Mouse (Mus musculus) small intestine, adult 2 months (tissue): ENCODE data around the gene Gm49392. TPM values are rescaled to one million over a fixed set of nuclear protein-coding genes. Genes with fewer than 3 reads are reported as not detected.
"Not testable (repeated sequence)": the region's sequence is repeated elsewhere in the genome, so short reads cannot be mapped to it uniquely, and the experiment has no call there.

Experiments
- H3K27ac ChIP-seq: fragments of 200-500 bp; 2 replicates; pipeline ENCODE4 v1.5.1; 2012; ENCODE audit warnings: low read depth, low read length, control low read depth, inconsistent platforms; ENCODE audit not compliant: insufficient read depth
- H3K27me3 ChIP-seq: fragments of 200-500 bp; 2 replicates; pipeline ENCODE4 v1.6.1; 2012; ENCODE audit warnings: mild to moderate bottlenecking, moderate library complexity, low read length, inconsistent platforms; ENCODE audit not compliant: control insufficient read depth, insufficient read depth
- H3K36me3 ChIP-seq: fragments of 200-500 bp; 2 replicates; pipeline ENCODE4 v1.6.1; 2012; ENCODE audit warnings: mild to moderate bottlenecking, low read length, control low read depth, inconsistent platforms; ENCODE audit not compliant: control insufficient read depth, insufficient read depth
- H3K4me1 ChIP-seq: fragments of 200-500 bp; 2 replicates; pipeline ENCODE4 v1.6.1; 2012; ENCODE audit warnings: low read length, inconsistent platforms, mixed read lengths; ENCODE audit not compliant: control insufficient read depth, insufficient read depth, insufficient read length
- H3K4me3 ChIP-seq: fragments of 200-500 bp; 2 replicates; pipeline ENCODE4 v1.5.1; 2012; ENCODE audit warnings: low read depth, mild to moderate bottlenecking, control low read depth, inconsistent platforms, low read length, moderate library complexity
- CTCF ChIP-seq: fragments of 200-500 bp; IDR thresholded peaks from 2 replicates; pipeline ENCODE4 v1.5.1; 2012; ENCODE audit warnings: low read depth, mild to moderate bottlenecking, control low read depth, inconsistent platforms, low read length, moderate library complexity, mixed read lengths; ENCODE audit not compliant: insufficient replicate concordance, insufficient read length; ENCODE audit errors: extremely low read depth
- POLR2A ChIP-seq: fragments of 200-500 bp; IDR thresholded peaks from 2 replicates; pipeline ENCODE4 v1.6.1; 2012; ENCODE audit warnings: low read depth, mild to moderate bottlenecking, control low read depth, inconsistent platforms, low read length, moderate library complexity
- WGBS: fragments of 180-500 bp; shearing (Covaris S2); methylation state at CpG from one replicate; pipeline ENCODE4 v1.1.7; 2018; 5-methylcytosine and 5-hydroxymethylcytosine counted together
- polyA plus RNA-seq: library from polyadenylated mRNA; depleted of rRNA; stranded (reverse); fragments of >200 nt; gene quantifications from 2 replicates; pipeline ENCODE4 v1.2.3, GENCODE M21; 2012; rRNA removed

The Gm49392 gene
- not detected in 2 replicates for polyA plus RNA-seq

DNA sequence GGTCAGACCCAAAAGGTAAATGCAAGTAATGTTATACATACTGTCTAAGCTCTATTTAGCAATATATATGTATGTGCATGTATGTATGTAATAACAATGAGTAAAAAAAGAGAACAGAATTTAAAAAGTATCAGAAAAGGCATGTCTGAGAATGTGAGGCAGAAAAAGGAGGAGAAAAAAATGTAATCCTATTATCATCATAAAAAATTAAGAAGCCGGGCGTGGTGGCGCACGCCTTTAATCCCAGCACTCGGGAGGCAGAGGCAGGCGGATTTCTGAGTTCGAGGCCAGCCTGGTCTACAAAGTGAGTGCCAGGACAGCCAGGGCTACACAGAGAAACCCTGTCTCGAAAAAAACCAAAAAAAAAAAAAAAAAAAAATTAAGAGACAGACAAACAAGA is at the start of gene Gm49392:
Gene Gm49392 (minus strand): TSS at position 101 of the 400 bp plus-strand sequence.
- H3K27me3 ChIP-seq, H3K4me3 ChIP-seq, H3K4me1 ChIP-seq, H3K36me3 ChIP-seq: not testable (repeated sequence)
- 78% methylated on average over 8 of the region's 8 CpGs for WGBS
- peak within 1 kb of the TSS; percentile 32 for H3K27ac ChIP-seq

DNA sequence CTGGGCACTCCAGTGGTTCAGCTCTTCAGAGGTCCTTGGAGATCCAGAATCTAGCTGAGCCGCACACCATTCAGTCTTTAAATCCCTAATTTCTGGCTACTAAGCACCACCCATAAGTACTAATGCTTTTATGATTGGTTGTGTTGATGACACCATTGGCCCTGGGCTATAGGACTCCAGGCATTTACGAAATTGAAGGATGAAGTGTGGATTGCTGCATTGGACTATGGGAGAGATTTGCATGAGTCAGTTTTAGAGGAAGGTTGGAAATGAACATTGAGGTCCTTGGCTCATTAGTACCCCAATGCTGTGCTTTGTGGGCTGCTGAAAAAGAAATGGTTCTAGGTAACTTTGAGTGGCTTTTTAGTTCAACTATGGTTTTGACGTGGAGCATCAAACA is 45.2 kb upstream of the Gm49392 start, which contains the start of gene Tpbpa:
Gene Tpbpa (minus strand): TSS at position 101 of the 400 bp plus-strand sequence.
- not testable (repeated sequence) for H3K27ac ChIP-seq, H3K4me1 ChIP-seq, H3K36me3 ChIP-seq, H3K27me3 ChIP-seq, H3K4me3 ChIP-seq
- 71% methylated on average over 3 of the region's 3 CpGs for WGBS

- TF ChIP-seq POLR2A (no peak), CTCF (no peak)
- Histone ChIP-seq H3K4me1 (no peaks in the 10 kb centered on the region), H3K27me3 (no peaks in the 10 kb centered on the region), H3K27ac (no peak within 1 kb of the TSS), H3K36me3 (no peaks in the 10 kb centered on the region), H3K4me3 (no peak within 1 kb of the TSS)
- 50% methylated on average over 5 of the region's 5 CpGs for WGBS
Observed at GRCm38 (mm10) chr13:60936500-60936901, 39.8 kb upstream of the Gm49392 start, which contains the start of the genes Gm49391 and Ctla2a. Gene Gm49391, minus strand, starts transcription at chr13:60936571. Gene Ctla2a, minus strand, starts transcription at chr13:60936625.

GRCm38 (mm10) chr13:60935490-60935889 is 38.8 kb upstream of the Gm49392 start, which contains the start of gene Gm49393:
Gene Gm49393, minus strand, starts transcription at chr13:60935590.
- not testable (repeated sequence) for H3K4me1 ChIP-seq, H3K36me3 ChIP-seq, H3K27ac ChIP-seq, H3K27me3 ChIP-seq, H3K4me3 ChIP-seq
- 55% methylated on average over 2 of the region's 2 CpGs for WGBS

DNA sequence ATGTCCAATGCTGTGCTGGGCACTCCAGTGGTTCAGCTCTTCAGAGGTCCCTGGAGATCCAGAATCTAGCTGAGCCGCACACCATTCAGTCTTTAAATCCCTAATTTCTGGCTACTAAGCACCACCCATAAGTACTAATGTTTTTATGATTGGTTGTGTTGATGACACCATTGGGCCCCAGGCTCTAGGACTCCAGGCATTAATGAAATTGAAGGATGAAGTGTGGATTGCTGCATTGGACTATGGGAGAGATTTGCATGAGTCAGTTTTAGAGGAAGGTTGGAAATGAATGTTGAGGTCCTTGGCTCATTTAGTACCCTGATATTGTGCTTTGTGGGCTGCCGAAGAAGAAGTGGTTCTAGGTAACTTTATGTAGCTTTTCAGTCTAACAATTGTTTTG is 8.1 kb upstream of the Gm49392 start, which contains the start of gene Tpbpb:
Gene Tpbpb (minus strand): TSS at position 101 of the 400 bp plus-strand sequence.
- H3K4me3 ChIP-seq, H3K27ac ChIP-seq, H3K4me1 ChIP-seq, H3K36me3 ChIP-seq, H3K27me3 ChIP-seq: not testable (repeated sequence)
- WGBS, result 86% methylated on average over 2 of the region's 2 CpGs

GRCm38 (mm10) chr13:60897328-60897727 is 634 bp upstream of the Gm49392 start, which contains the start of gene Ctla2b:
Gene Ctla2b, minus strand, starts transcription at chr13:60897447.
- no peak within 1 kb of the TSS for H3K4me3 ChIP-seq
- H3K4me1 ChIP-seq, result no peaks in the 10 kb centered on the region
- H3K27me3 ChIP-seq, result no peaks in the 10 kb centered on the region
- WGBS, result 49% methylated on average over 3 of the region's 3 CpGs
- no peaks in the 10 kb centered on the region for H3K36me3 ChIP-seq
- TF ChIP-seq CTCF (no peak), POLR2A (no peak)
- H3K27ac ChIP-seq, result peak within 1 kb of the TSS; percentile 32

DNA sequence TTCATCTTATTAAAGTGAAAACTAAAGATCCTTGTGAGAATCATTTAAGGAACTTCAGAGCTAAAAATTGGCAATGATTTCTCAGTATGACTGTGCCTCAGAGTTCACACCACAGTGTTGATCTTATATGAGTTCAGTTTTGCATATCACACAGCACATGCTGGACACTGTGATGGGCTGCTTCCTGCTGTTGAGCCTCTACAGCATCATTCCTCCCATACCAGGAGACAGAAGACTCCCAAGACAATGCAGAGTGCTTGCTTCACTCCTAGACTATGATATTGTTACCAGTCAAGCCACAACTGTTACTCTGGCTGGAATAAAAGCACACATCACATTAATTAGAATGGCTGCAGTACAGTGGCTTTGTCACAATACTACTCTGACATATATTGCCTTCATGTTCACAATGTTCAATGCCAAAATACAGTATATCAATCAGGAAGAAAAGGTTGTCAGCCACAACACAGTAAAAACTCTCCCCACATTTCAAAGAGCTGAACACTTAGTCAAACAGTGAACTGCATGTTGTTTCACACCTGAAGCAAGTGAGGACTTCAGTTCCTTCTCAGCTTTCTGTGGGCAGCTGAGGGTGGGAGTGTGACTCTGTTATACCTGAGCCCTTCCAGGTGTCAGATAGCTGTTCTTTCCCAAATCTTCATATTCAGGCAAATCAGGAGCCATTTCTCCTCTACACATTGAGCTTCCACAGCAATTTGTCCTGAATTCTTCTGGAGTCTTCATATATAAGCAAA is 1.1 kb downstream of the Gm49392 start:
- Histone ChIP-seq H3K27me3 (no peaks in the 10 kb centered on the region), H3K4me3 (no peak overlapping the region), H3K27ac (no peak overlapping the region), H3K36me3 (no peaks in the 10 kb centered on the region), H3K4me1 (no peaks in the 10 kb centered on the region)
- TF ChIP-seq CTCF, result no peak
- no peak for TF ChIP-seq POLR2A

DNA sequence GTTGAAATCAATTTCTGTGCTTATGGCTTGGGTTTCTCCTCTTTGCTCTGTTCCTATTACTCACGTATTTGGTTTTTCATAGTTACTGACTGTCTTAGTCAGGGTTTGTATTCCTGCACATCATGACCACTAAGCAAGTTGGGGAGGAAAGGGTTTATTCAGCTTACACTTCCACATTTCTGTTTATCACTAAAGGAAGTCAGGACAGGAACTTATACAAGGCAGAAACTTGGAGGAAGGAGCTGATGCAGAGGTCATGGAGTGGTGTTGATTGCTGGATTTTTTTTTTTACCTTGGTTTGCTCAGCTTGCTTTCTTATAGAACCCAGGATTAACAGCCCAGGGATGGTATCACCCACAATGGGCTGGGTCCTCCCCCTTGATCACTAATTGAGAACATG is 4.4 kb downstream of the Gm49392 start:
- Histone ChIP-seq H3K27me3 (no peaks in the 10 kb centered on the region), H3K36me3 (no peaks in the 10 kb centered on the region), H3K4me3 (no peak overlapping the region), H3K27ac (no peak overlapping the region), H3K4me1 (no peaks in the 10 kb centered on the region)
- no peak for TF ChIP-seq POLR2A
- TF ChIP-seq CTCF, result no peak
- 81% methylated on average over 1 of the region's 1 CpGs for WGBS
